Mouse (Mus musculus): ENCODE data around the gene Gm29666. TPM values are rescaled to one million over a fixed set of nuclear protein-coding genes. Genes with fewer than 3 reads are reported as not detected.

Gene Gm29666
- 0.10 TPM for polyA plus RNA-seq (2012; fragmentation: generic; extraction: Trizol)

- H3K27me3 ChIP-seq (ENCODE audit: control insufficient read depth, insufficient read depth, insufficient read length), result no peaks in the 10 kb centered on the region
- TF ChIP-seq MAX (IDR thresholded peaks at IDR 0.05; ENCODE audit: low read depth) (no peak), TCF3 (IDR thresholded peaks at IDR 0.05; ENCODE audit: insufficient read length, low read depth) (no peak), CEBPB (IDR thresholded peaks at IDR 0.05; ENCODE audit: insufficient read depth, poor library complexity, severe bottlenecking) (no peak), SRF (IDR thresholded peaks at IDR 0.05; ENCODE audit: control insufficient read depth, insufficient read length, low read depth) (no peak), MYOG (IDR thresholded peaks at IDR 0.05; ENCODE audit: control insufficient read depth in 1 of 3, insufficient read depth in 1 of 3, insufficient read length in 2 of 3, low read depth in 2 of 3) (no peak), POLR2A (IDR thresholded peaks at IDR 0.05; ENCODE audit: insufficient read length, low read depth) (no peak), REST (IDR thresholded peaks at IDR 0.05; ENCODE audit: insufficient read depth, insufficient read length) (no peak)
Measured at GRCm38 (mm10) chr15:84919938-84920337, at the start of gene Gm29666. Gene Gm29666, minus strand, starts transcription at chr15:84920038.

GRCm38 (mm10) chr15:84968534-84968933 lies 48.7 kb upstream of the Gm29666 start:
- no peak overlapping the region for H3K4me3 ChIP-seq
- H3K36me3 ChIP-seq (ENCODE audit: control insufficient read depth, insufficient read depth), result no peaks in the 10 kb centered on the region
- no peak overlapping the region for H3K4me2 ChIP-seq (ENCODE audit: low read depth)
- no peaks in the 10 kb centered on the region for H3K79me2 ChIP-seq (ENCODE audit: control insufficient read depth, insufficient read depth)
- no peaks in the 10 kb centered on the region for H3K27me3 ChIP-seq (ENCODE audit: control insufficient read depth, insufficient read depth, insufficient read length)
- no peak overlapping the region for H3ac ChIP-seq (ENCODE audit: control insufficient read depth, insufficient read length)
- no peak for TF ChIP-seq REST (IDR thresholded peaks at IDR 0.05; ENCODE audit: insufficient read depth, insufficient read length)
- TF ChIP-seq POLR2AphosphoS2 (IDR thresholded peaks at IDR 0.05; ENCODE audit: insufficient read length, low read depth), result no peak
- TF ChIP-seq POLR2A (IDR thresholded peaks at IDR 0.05; ENCODE audit: insufficient read length, low read depth), result no peak
- TF ChIP-seq USF1 (IDR thresholded peaks at IDR 0.05; ENCODE audit: low read depth), result no peak
- TF ChIP-seq MYOD1 (IDR thresholded peaks at IDR 0.05; ENCODE audit: control insufficient read depth in 1 of 3, insufficient read length in 2 of 3, low read depth in 2 of 3), result no peak

More at GRCm38 (mm10) chr15:84919938-84920337, at the start of gene Gm29666:
- Histone ChIP-seq H3ac (ENCODE audit: control insufficient read depth, insufficient read length) (no peak within 1 kb of the TSS), H3K4me3 (no peak within 1 kb of the TSS), H3K4me2 (ENCODE audit: low read depth) (no peak within 1 kb of the TSS), H3K36me3 (ENCODE audit: control insufficient read depth, insufficient read depth) (no peaks in the 10 kb centered on the region), H3K79me2 (ENCODE audit: control insufficient read depth, insufficient read depth) (peaks cover 14% of the 10 kb centered on the region)

- no peaks in the 10 kb centered on the region for H3K27me3 ChIP-seq (ENCODE audit: control insufficient read depth, insufficient read depth, insufficient read length)
- H3K36me3 ChIP-seq (ENCODE audit: control insufficient read depth, insufficient read depth), result no peaks in the 10 kb centered on the region
- peaks cover 5% of the 10 kb centered on the region for H3K79me2 ChIP-seq (ENCODE audit: control insufficient read depth, insufficient read depth)
- H3K4me3 ChIP-seq, result no peak overlapping the region
- H3ac ChIP-seq (ENCODE audit: control insufficient read depth, insufficient read length), result no peak overlapping the region
- TF ChIP-seq MAX (IDR thresholded peaks at IDR 0.05; ENCODE audit: low read depth) (no peak), MYOG (IDR thresholded peaks at IDR 0.05; ENCODE audit: control insufficient read depth in 1 of 3, insufficient read depth in 1 of 3, insufficient read length in 2 of 3, low read depth in 2 of 3) (peak in 1 of 3 experiments; percentile 3), CEBPB (IDR thresholded peaks at IDR 0.05; ENCODE audit: insufficient read depth, poor library complexity, severe bottlenecking) (no peak), MYOD1 (IDR thresholded peaks at IDR 0.05; ENCODE audit: control insufficient read depth in 1 of 3, insufficient read length in 2 of 3, low read depth in 2 of 3) (no peak), POLR2AphosphoS2 (IDR thresholded peaks at IDR 0.05; ENCODE audit: insufficient read length, low read depth) (no peak), USF1 (IDR thresholded peaks at IDR 0.05; ENCODE audit: low read depth) (no peak), POLR2A (IDR thresholded peaks at IDR 0.05; ENCODE audit: insufficient read length, low read depth) (no peak), REST (IDR thresholded peaks at IDR 0.05; ENCODE audit: insufficient read depth, insufficient read length) (peak; percentile 98), E2F4 (IDR thresholded peaks at IDR 0.05; ENCODE audit: insufficient read depth) (no peak), TCF12 (IDR thresholded peaks at IDR 0.05; ENCODE audit: insufficient read depth, poor library complexity, severe bottlenecking) (no peak), SRF (IDR thresholded peaks at IDR 0.05; ENCODE audit: control insufficient read depth, insufficient read length, low read depth) (no peak)
- H3K4me2 ChIP-seq (ENCODE audit: low read depth), result no peak overlapping the region
Measured at GRCm38 (mm10) chr15:84965575-84966360, 45.9 kb upstream of the Gm29666 start.

- H3K4me2 ChIP-seq (ENCODE audit: low read depth), result no peak overlapping the region
- TF ChIP-seq POLR2AphosphoS2 (IDR thresholded peaks at IDR 0.05; ENCODE audit: insufficient read length, low read depth) (no peak), REST (IDR thresholded peaks at IDR 0.05; ENCODE audit: insufficient read depth, insufficient read length) (no peak), TCF3 (IDR thresholded peaks at IDR 0.05; ENCODE audit: insufficient read length, low read depth) (no peak), USF1 (IDR thresholded peaks at IDR 0.05; ENCODE audit: low read depth) (no peak), SRF (IDR thresholded peaks at IDR 0.05; ENCODE audit: control insufficient read depth, insufficient read length, low read depth) (no peak), MYOD1 (IDR thresholded peaks at IDR 0.05; ENCODE audit: control insufficient read depth in 1 of 3, insufficient read length in 2 of 3, low read depth in 2 of 3) (no peak), TCF12 (IDR thresholded peaks at IDR 0.05; ENCODE audit: insufficient read depth, poor library complexity, severe bottlenecking) (no peak), CEBPB (IDR thresholded peaks at IDR 0.05; ENCODE audit: insufficient read depth, poor library complexity, severe bottlenecking) (no peak), E2F4 (IDR thresholded peaks at IDR 0.05; ENCODE audit: insufficient read depth) (no peak), MAX (IDR thresholded peaks at IDR 0.05; ENCODE audit: low read depth) (no peak), MYOG (IDR thresholded peaks at IDR 0.05; ENCODE audit: control insufficient read depth in 1 of 3, insufficient read depth in 1 of 3, insufficient read length in 2 of 3, low read depth in 2 of 3) (no peak), POLR2A (IDR thresholded peaks at IDR 0.05; ENCODE audit: insufficient read length, low read depth) (no peak)
Measured at GRCm38 (mm10) chr15:84964771-84965170, 44.9 kb upstream of the Gm29666 start.

More at GRCm38 (mm10) chr15:84964771-84965170, 44.9 kb upstream of the Gm29666 start:
- H3K4me3 ChIP-seq, result no peak overlapping the region
- peaks cover 5% of the 10 kb centered on the region for H3K79me2 ChIP-seq (ENCODE audit: control insufficient read depth, insufficient read depth)
- H3ac ChIP-seq (ENCODE audit: control insufficient read depth, insufficient read length), result no peak overlapping the region
- no peaks in the 10 kb centered on the region for H3K27me3 ChIP-seq (ENCODE audit: control insufficient read depth, insufficient read depth, insufficient read length)
- no peaks in the 10 kb centered on the region for H3K36me3 ChIP-seq (ENCODE audit: control insufficient read depth, insufficient read depth)

Measured in myocyte (in vitro differentiated cells).